Mouse (Mus musculus): ENCODE measurements around the gene Eif2ak3. TPM values are rescaled to one million over a fixed set of nuclear protein-coding genes. Genes with fewer than 3 reads are reported as not detected.
"Not testable (repeated sequence)": the region's sequence is repeated elsewhere in the genome, so short reads cannot be mapped to it uniquely, and the experiment has no call there.

The Eif2ak3 gene
- polyA plus RNA-seq, 1 experiment from 2014 or later: 13.4 TPM

DNA sequence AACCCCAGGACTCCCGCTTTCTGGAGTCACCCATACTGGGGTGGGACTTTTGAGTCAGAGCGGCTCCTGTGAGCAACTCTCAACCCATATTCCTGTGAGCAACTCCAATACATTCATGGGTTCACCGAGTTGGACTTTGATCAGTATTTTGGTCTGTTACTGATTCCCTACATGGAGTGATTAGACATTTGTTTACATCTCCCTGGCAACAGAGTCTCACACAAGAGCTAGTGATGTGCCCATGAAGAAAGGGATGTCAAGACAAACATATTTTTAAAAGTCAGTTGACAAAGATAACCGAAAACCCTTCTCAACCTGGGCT, 29.7 kb upstream of the Eif2ak3 start:
- no peaks in the 10 kb centered on the region for H3K36me3 ChIP-seq
- no peak overlapping the region for H3K4me3 ChIP-seq (replicated peaks)
- no peak overlapping the region for H3K9ac ChIP-seq (replicated peaks)
- 84% methylated on average over 4 of the region's 4 CpGs for WGBS
- no peaks in the 10 kb centered on the region for H3K4me1 ChIP-seq (replicated peaks)
- H3K27me3 ChIP-seq: no peaks in the 10 kb centered on the region
- no peak for ATAC-seq
- no peaks in the 10 kb centered on the region for H3K9me3 ChIP-seq
- no peak overlapping the region for H3K4me2 ChIP-seq (replicated peaks)
- H3K27ac ChIP-seq: no peak overlapping the region

- ATAC-seq: no peak
- Histone ChIP-seq H3K4me3 (replicated peaks) (no peak overlapping the region), H3K4me2 (replicated peaks) (no peak overlapping the region), H3K27ac (no peak overlapping the region), H3K36me3 (no peaks in the 10 kb centered on the region), H3K9ac (replicated peaks) (no peak overlapping the region), H3K4me1 (replicated peaks) (no peaks in the 10 kb centered on the region), H3K27me3 (no peaks in the 10 kb centered on the region), H3K9me3 (no peaks in the 10 kb centered on the region)
- 87% methylated on average over 8 of the region's 8 CpGs for WGBS
Observed at GRCm38 (mm10) chr6:70815471-70815870, 28.8 kb upstream of the Eif2ak3 start.

GRCm38 (mm10) chr6:70821566-70821965, 22.7 kb upstream of the Eif2ak3 start:
- no peak overlapping the region for H3K4me3 ChIP-seq (replicated peaks)

GRCm38 (mm10) chr6:70822386-70822910, 21.9 kb upstream of the Eif2ak3 start:
- no peak for ATAC-seq
- Histone ChIP-seq H3K9ac (replicated peaks) (no peak overlapping the region), H3K4me2 (replicated peaks) (no peak overlapping the region), H3K27me3 (no peaks in the 10 kb centered on the region), H3K27ac (no peak overlapping the region), H3K9me3 (no peaks in the 10 kb centered on the region), H3K36me3 (no peaks in the 10 kb centered on the region), H3K4me3 (replicated peaks) (no peak overlapping the region), H3K4me1 (replicated peaks) (peaks cover 5% of the 10 kb centered on the region; the same call in 1 of the 2 replicates)
- WGBS: 76% methylated on average over 5 of the region's 5 CpGs

More at GRCm38 (mm10) chr6:70821566-70821965, 22.7 kb upstream of the Eif2ak3 start:
- peaks cover 5% of the 10 kb centered on the region; the same call in 1 of the 2 replicates for H3K4me1 ChIP-seq (replicated peaks)
- ATAC-seq: no peak
- 73% methylated on average over 2 of the region's 2 CpGs for WGBS
- H3K27ac ChIP-seq: no peak overlapping the region
- H3K9ac ChIP-seq (replicated peaks): no peak overlapping the region
- no peaks in the 10 kb centered on the region for H3K36me3 ChIP-seq
- no peaks in the 10 kb centered on the region for H3K27me3 ChIP-seq
- no peaks in the 10 kb centered on the region for H3K9me3 ChIP-seq
- no peak overlapping the region for H3K4me2 ChIP-seq (replicated peaks)

DNA sequence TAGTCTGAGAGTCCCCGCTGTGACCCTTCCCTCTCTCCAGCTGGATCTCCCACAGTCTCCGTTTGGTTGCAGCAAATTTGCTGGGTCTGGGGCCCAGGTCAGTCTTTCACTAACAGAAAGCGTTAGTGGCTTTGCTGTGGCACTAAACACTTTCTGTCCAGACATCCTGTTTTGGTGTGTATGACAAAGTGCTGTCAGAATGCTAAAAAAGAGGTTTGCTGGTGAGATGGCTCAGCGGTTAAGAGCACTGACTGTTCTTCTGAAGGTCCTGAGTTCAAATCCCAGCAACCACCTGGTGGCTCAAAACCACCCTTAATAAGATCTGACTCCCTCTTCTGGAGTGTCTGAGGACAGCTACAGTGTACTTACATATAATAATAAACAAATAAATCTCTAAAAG, 21.0 kb upstream of the Eif2ak3 start:
- not testable (repeated sequence) for H3K9ac ChIP-seq (replicated peaks); H3K4me1 ChIP-seq (replicated peaks); H3K4me2 ChIP-seq (replicated peaks); H3K4me3 ChIP-seq (replicated peaks); ATAC-seq; H3K9me3 ChIP-seq; H3K27ac ChIP-seq; H3K27me3 ChIP-seq; H3K36me3 ChIP-seq
- 67% methylated on average over 4 of the region's 4 CpGs for WGBS

- 8% methylated on average over 23 of the region's 23 CpGs for WGBS
- peak overlapping the region; percentile 81 for H3K4me2 ChIP-seq (replicated peaks)
- ATAC-seq: peak; percentile 94
Observed at GRCm38 (mm10) chr6:70824085-70824986, 20.0 kb upstream of the Eif2ak3 start.

GRCm38 (mm10) chr6:70824987-70825337, 19.4 kb upstream of the Eif2ak3 start:
- Histone ChIP-seq H3K9me3 (no peaks in the 10 kb centered on the region), H3K4me2 (replicated peaks) (peak overlapping the region; percentile 81), H3K27ac (no peak overlapping the region), H3K27me3 (no peaks in the 10 kb centered on the region), H3K4me3 (replicated peaks) (peak overlapping the region; percentile 49), H3K36me3 (no peaks in the 10 kb centered on the region), H3K4me1 (replicated peaks) (peaks cover 5% of the 10 kb centered on the region; the same call in 1 of the 2 replicates), H3K9ac (replicated peaks) (0 out of 2 replicates have a peak overlapping the region, but pooled peaks have one; percentile 28)
- WGBS: 55% methylated on average over 4 of the region's 4 CpGs
- peak; percentile 38; the same call in 1 of the 2 replicates for ATAC-seq

More at GRCm38 (mm10) chr6:70824085-70824986, 20.0 kb upstream of the Eif2ak3 start:
- peaks cover 5% of the 10 kb centered on the region; the same call in 1 of the 2 replicates for H3K4me1 ChIP-seq (replicated peaks)
- H3K4me3 ChIP-seq (replicated peaks): peak overlapping the region; percentile 49
- no peaks in the 10 kb centered on the region for H3K27me3 ChIP-seq
- no peaks in the 10 kb centered on the region for H3K9me3 ChIP-seq
- no peaks in the 10 kb centered on the region for H3K36me3 ChIP-seq
- H3K27ac ChIP-seq: peak overlapping the region; percentile 26
- peak overlapping the region; percentile 69 for H3K9ac ChIP-seq (replicated peaks)

DNA sequence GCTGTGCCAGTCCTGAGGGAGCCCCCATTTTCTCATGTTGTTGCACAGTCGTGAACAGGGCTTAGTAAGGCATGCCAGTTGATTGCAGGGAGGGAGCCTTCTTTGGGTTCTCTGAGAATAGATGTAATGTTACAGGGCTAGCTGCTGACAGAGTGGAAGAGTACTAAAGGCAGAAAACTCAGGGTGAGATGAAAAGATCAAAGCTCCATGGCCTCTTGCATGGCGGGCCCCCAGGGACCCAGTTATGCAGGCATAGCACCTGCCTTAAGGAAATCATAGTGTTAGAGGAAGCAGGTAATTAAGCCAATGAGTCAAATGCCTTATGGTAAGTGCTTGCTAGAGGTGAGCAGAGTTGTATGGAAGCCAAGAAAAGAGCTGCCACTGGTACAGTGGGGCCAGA, 14.9 kb upstream of the Eif2ak3 start:
- H3K9me3 ChIP-seq: no peaks in the 10 kb centered on the region
- H3K36me3 ChIP-seq: no peaks in the 10 kb centered on the region
- H3K27me3 ChIP-seq: no peaks in the 10 kb centered on the region
- 70% methylated on average over 2 of the region's 2 CpGs for WGBS
- no peak overlapping the region for H3K4me2 ChIP-seq (replicated peaks)
- no peak for ATAC-seq
- no peak overlapping the region for H3K27ac ChIP-seq
- no peak overlapping the region for H3K4me3 ChIP-seq (replicated peaks)
- no peaks in the 10 kb centered on the region for H3K4me1 ChIP-seq (replicated peaks)
- no peak overlapping the region for H3K9ac ChIP-seq (replicated peaks)

- Histone ChIP-seq H3K4me2 (replicated peaks) (no peak overlapping the region), H3K4me1 (replicated peaks) (no peaks in the 10 kb centered on the region), H3K27me3 (no peaks in the 10 kb centered on the region), H3K9me3 (no peaks in the 10 kb centered on the region), H3K4me3 (replicated peaks) (no peak overlapping the region), H3K9ac (replicated peaks) (no peak overlapping the region), H3K36me3 (no peaks in the 10 kb centered on the region), H3K27ac (no peak overlapping the region)
- ATAC-seq: no peak
- 90% methylated on average over 3 of the region's 3 CpGs for WGBS
Observed at GRCm38 (mm10) chr6:70830552-70830951, 13.8 kb upstream of the Eif2ak3 start.

DNA sequence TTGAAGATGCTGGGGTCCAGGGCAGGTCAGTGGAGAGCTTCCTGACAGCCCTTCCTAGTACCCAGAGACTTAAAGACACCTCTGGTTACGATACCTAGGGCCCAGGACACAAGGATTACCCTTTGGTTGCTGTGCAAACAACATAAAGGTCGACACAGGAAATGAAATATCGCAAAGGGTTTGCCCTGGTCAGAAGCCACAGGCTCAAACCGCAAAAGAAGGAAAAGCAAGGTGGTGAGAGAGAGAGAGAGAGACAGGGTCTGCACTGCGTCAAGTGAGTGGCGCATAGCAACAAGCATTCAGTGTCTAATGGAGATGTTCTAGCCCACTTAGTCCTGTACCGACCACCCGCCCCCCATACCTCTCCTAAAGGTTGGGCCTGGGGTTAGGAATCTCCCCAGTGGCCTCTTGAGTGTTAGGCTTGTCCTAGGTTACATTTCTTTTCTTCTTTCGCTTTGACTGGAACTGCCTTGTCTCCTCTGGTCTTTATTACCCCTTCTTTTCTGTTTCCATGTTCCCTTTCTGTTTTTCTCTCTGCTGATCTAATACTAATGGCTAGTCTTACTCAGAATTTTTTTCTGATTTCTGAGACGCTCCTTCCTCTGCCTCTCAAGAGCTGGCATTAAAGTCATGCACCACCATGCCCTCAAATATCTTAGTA, 13.0 kb upstream of the Eif2ak3 start:
- 88% methylated on average over 10 of the region's 10 CpGs for WGBS
- Histone ChIP-seq H3K27ac (no peak overlapping the region), H3K4me2 (replicated peaks) (no peak overlapping the region), H3K27me3 (no peaks in the 10 kb centered on the region), H3K36me3 (no peaks in the 10 kb centered on the region), H3K4me3 (replicated peaks) (no peak overlapping the region), H3K4me1 (replicated peaks) (no peaks in the 10 kb centered on the region), H3K9ac (replicated peaks) (no peak overlapping the region), H3K9me3 (no peaks in the 10 kb centered on the region)
- ATAC-seq: no peak

- H3K4me2 ChIP-seq (replicated peaks): no peak overlapping the region
- WGBS: 85% methylated on average over 2 of the region's 2 CpGs
- ATAC-seq: no peak
Observed at GRCm38 (mm10) chr6:70837297-70837696, 7.0 kb upstream of the Eif2ak3 start.

GRCm38 (mm10) chr6:70838532-70838931, 5.8 kb upstream of the Eif2ak3 start:
- Histone ChIP-seq H3K4me3 (replicated peaks) (no peak overlapping the region), H3K9ac (replicated peaks) (no peak overlapping the region), H3K4me1 (replicated peaks) (peaks cover 7% of the 10 kb centered on the region), H3K9me3 (no peaks in the 10 kb centered on the region), H3K36me3 (no peaks in the 10 kb centered on the region), H3K4me2 (replicated peaks) (no peak overlapping the region), H3K27me3 (no peaks in the 10 kb centered on the region), H3K27ac (no peak overlapping the region)
- WGBS: 46% methylated on average over 3 of the region's 3 CpGs
- ATAC-seq: 0 out of 2 replicates have a peak, but pooled peaks have one; percentile 26

More at GRCm38 (mm10) chr6:70837297-70837696, 7.0 kb upstream of the Eif2ak3 start:
- no peaks in the 10 kb centered on the region for H3K27me3 ChIP-seq
- H3K27ac ChIP-seq: no peak overlapping the region
- no peak overlapping the region for H3K4me3 ChIP-seq (replicated peaks)
- no peaks in the 10 kb centered on the region for H3K36me3 ChIP-seq
- no peaks in the 10 kb centered on the region for H3K9me3 ChIP-seq
- H3K4me1 ChIP-seq (replicated peaks): no peaks in the 10 kb centered on the region
- H3K9ac ChIP-seq (replicated peaks): no peak overlapping the region

Data from midbrain, embryonic 13.5 days (tissue).